Mouse (Mus musculus): ENCODE measurements around the gene Elovl5. TPM values are rescaled to one million over a fixed set of nuclear protein-coding genes. Genes with fewer than 3 reads are reported as not detected.
"Not testable (repeated sequence)": the region's sequence is repeated elsewhere in the genome, so short reads cannot be mapped to it uniquely, and the experiment has no call there.

The Elovl5 gene
- total and polyA plus RNA-seq, 3 experiments, result 11.7 to 99.9 (median 80.4) TPM

DNA sequence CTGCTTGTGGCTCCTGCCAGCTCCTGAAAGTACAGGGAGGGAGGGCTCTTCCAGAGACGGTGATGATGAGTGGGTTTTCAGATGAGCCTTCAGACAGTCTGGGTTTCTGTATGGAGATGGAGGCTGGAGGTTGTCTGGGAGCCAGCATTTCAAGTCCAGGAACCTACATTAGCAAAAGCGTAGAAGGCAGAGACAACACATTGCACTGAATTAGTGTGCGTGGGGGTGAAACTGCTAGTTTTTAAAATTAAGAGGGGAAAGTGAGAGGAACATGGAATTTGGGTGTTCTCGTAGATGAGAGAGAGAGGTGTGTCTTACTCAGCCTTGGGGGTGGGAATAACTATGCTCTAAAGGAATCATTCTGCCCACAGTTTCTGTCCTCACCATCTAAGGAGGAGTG is 74.5 kb downstream of the Elovl5 start:
- peaks cover 17% of the 10 kb centered on the region for H3K4me1 ChIP-seq (ENCODE audit: insufficient read depth, low read depth, low read length)
- TF ChIP-seq TAL1 (conservative IDR thresholded peaks at IDR 0.05; ENCODE audit: low read depth, low read length), result no peak
- no peak for TF ChIP-seq GATA2 (IDR thresholded peaks at IDR 0.05; ENCODE audit: borderline replicate concordance, low read depth, low read length)
- no peak for TF ChIP-seq GATA1 (IDR thresholded peaks at IDR 0.05; ENCODE audit: borderline replicate concordance, low read length)
- TF ChIP-seq POLR2AphosphoS5 (IDR thresholded peaks at IDR 0.05; ENCODE audit: insufficient replicate concordance, low read depth, low read length), result no peak
- no peak for TF ChIP-seq CTCF (IDR thresholded peaks at IDR 0.05; ENCODE audit: low read depth, low read length)
- peaks cover 13% of the 10 kb centered on the region for H3K36me3 ChIP-seq (replicated peaks)
- H3K9me3 ChIP-seq (replicated peaks), result no peaks in the 10 kb centered on the region
- ATAC-seq (ENCODE audit: extremely low read depth, insufficient number of reproducible peaks, low FRiP score, poor library complexity, severe bottlenecking) (no peak), DNase-seq (ENCODE audit: low spot score) (no peak)
- no peak overlapping the region for H3K4me3 ChIP-seq (ENCODE audit: low read depth, low read length)
- H3K27me3 ChIP-seq (ENCODE audit: insufficient read depth, low read length), result no peaks in the 10 kb centered on the region

DNA sequence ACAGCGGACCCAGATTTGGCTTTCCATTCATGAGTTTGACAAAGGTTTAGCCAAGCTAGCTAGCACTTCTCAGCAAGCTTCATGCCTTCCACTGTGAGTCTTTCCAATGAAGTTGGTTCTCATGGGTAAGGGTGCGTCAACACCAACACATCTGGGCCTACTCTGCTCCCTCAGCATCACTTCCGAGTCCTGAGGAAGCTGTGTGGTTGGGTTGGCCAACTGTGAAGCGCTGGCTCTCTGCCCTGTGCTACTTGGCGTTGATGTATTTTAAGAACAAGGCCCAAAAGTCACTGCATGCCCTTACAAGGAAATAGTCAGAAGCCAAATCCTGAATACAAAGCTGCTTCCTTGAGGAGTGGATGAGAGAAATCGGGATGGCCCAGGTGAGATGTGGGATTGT is 75.1 kb downstream of the Elovl5 start:
- no peaks in the 10 kb centered on the region for H3K9me3 ChIP-seq (replicated peaks)
- no peaks in the 10 kb centered on the region for H3K27me3 ChIP-seq (ENCODE audit: insufficient read depth, low read length)
- TF ChIP-seq CTCF (IDR thresholded peaks at IDR 0.05; ENCODE audit: low read depth, low read length) (no peak), TAL1 (conservative IDR thresholded peaks at IDR 0.05; ENCODE audit: low read depth, low read length) (no peak), GATA2 (IDR thresholded peaks at IDR 0.05; ENCODE audit: borderline replicate concordance, low read depth, low read length) (no peak), GATA1 (IDR thresholded peaks at IDR 0.05; ENCODE audit: borderline replicate concordance, low read length) (no peak), POLR2AphosphoS5 (IDR thresholded peaks at IDR 0.05; ENCODE audit: insufficient replicate concordance, low read depth, low read length) (no peak)
- DNase-seq (ENCODE audit: low spot score) (no peak), ATAC-seq (ENCODE audit: extremely low read depth, insufficient number of reproducible peaks, low FRiP score, poor library complexity, severe bottlenecking) (no peak)
- H3K36me3 ChIP-seq (replicated peaks), result peaks cover 8% of the 10 kb centered on the region
- H3K4me3 ChIP-seq (ENCODE audit: low read depth, low read length), result no peak overlapping the region
- H3K4me1 ChIP-seq (ENCODE audit: insufficient read depth, low read depth, low read length), result peaks cover 17% of the 10 kb centered on the region

DNA sequence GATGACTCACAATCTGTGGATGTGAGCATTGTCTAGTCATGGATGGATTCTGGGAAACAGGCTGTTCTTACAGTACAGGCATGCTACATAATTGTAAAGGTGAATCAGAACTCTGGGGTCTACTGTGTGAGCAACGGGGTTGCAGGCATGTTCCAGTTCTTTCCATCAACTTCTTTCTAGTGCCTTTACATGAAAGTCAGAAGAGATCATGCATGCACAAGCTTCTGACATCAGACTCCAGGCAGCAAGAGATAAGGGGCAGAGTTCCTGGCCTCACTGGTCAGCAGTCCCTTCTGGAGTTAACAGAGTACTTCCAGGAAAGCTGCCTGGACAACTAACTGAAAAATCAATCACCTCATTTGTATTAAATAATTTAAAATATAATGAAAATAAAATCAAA is 75.9 kb downstream of the Elovl5 start:
- peaks cover 8% of the 10 kb centered on the region for H3K36me3 ChIP-seq (replicated peaks)
- peaks cover 17% of the 10 kb centered on the region for H3K4me1 ChIP-seq (ENCODE audit: insufficient read depth, low read depth, low read length)
- no peaks in the 10 kb centered on the region for H3K9me3 ChIP-seq (replicated peaks)
- DNase-seq (ENCODE audit: low spot score) (no peak), ATAC-seq (ENCODE audit: extremely low read depth, insufficient number of reproducible peaks, low FRiP score, poor library complexity, severe bottlenecking) (no peak)
- H3K4me3 ChIP-seq (ENCODE audit: low read depth, low read length), result no peak overlapping the region
- TF ChIP-seq POLR2AphosphoS5 (IDR thresholded peaks at IDR 0.05; ENCODE audit: insufficient replicate concordance, low read depth, low read length), result no peak
- H3K27me3 ChIP-seq (ENCODE audit: insufficient read depth, low read length), result no peaks in the 10 kb centered on the region

DNA sequence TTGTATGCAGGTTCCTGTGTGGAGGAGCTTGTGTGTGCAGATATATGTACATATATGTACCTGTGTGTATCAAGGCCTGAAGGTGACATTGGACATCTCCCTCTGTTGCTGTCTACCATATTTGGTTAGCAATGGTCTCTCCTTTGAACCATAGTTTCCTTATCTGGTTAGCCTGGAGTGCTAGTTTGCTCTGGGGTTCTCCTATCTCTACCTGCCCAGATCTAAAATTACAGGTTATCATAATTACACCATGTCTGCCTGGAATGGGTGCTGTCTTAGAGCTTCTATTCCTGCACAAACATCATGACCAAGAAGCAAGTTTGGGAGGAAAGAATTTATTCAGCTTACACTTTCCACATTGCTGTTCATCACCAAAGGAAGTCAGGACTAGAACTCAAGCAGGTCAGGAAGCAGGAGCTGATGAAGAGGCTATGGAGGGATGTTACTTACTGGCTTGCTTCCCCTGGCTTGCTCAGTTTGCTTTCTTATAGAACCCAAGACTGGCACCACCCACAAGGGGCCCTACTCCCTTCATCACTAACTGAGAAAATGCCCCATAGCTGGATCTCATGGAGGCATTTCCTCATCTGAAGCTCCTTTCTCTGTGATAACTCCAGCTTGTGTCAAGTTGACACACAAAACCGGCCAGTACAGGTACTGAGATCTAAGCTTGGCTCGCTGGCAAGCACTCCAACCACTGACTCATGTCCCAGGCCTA is 76.5 kb downstream of the Elovl5 start:
- DNase-seq (ENCODE audit: low spot score); H3K9me3 ChIP-seq (replicated peaks); H3K27me3 ChIP-seq (ENCODE audit: insufficient read depth, low read length); ATAC-seq (ENCODE audit: extremely low read depth, insufficient number of reproducible peaks, low FRiP score, poor library complexity, severe bottlenecking); H3K36me3 ChIP-seq (replicated peaks); H3K4me3 ChIP-seq (ENCODE audit: low read depth, low read length): not testable (repeated sequence)
- peaks cover 17% of the 10 kb centered on the region for H3K4me1 ChIP-seq (ENCODE audit: insufficient read depth, low read depth, low read length)
- TF ChIP-seq TAL1 (conservative IDR thresholded peaks at IDR 0.05; ENCODE audit: low read depth, low read length), result peak; percentile 39

DNA sequence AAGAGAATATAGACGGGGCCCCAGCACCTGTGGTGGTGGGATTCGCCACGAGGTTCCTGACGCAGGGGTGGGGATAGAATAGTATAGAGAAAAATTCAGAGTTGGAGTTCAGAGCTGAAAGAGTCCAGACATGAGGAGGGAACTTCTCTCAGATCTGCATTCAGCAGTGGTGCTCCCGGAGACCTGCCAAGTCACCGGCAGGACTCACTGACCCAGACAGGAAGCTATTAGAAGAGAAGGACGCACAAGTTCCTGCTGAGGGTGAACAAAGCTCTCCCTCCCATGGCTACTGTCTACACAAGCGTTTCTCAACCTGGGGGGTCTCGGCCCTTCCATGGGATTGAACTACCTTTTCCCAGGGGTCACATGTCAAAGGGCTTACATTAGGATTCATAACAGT is 78.1 kb downstream of the Elovl5 start:
- peaks cover 21% of the 10 kb centered on the region for H3K4me1 ChIP-seq (ENCODE audit: insufficient read depth, low read depth, low read length)
- H3K4me3 ChIP-seq (ENCODE audit: low read depth, low read length), result no peak overlapping the region
- no peak for TF ChIP-seq GATA2 (IDR thresholded peaks at IDR 0.05; ENCODE audit: borderline replicate concordance, low read depth, low read length)
- peaks cover 5% of the 10 kb centered on the region for H3K36me3 ChIP-seq (replicated peaks)
- DNase-seq (ENCODE audit: low spot score) (no peak), ATAC-seq (ENCODE audit: extremely low read depth, insufficient number of reproducible peaks, low FRiP score, poor library complexity, severe bottlenecking) (no peak)
- H3K27me3 ChIP-seq (ENCODE audit: insufficient read depth, low read length), result no peaks in the 10 kb centered on the region
- H3K9me3 ChIP-seq (replicated peaks), result no peaks in the 10 kb centered on the region

DNA sequence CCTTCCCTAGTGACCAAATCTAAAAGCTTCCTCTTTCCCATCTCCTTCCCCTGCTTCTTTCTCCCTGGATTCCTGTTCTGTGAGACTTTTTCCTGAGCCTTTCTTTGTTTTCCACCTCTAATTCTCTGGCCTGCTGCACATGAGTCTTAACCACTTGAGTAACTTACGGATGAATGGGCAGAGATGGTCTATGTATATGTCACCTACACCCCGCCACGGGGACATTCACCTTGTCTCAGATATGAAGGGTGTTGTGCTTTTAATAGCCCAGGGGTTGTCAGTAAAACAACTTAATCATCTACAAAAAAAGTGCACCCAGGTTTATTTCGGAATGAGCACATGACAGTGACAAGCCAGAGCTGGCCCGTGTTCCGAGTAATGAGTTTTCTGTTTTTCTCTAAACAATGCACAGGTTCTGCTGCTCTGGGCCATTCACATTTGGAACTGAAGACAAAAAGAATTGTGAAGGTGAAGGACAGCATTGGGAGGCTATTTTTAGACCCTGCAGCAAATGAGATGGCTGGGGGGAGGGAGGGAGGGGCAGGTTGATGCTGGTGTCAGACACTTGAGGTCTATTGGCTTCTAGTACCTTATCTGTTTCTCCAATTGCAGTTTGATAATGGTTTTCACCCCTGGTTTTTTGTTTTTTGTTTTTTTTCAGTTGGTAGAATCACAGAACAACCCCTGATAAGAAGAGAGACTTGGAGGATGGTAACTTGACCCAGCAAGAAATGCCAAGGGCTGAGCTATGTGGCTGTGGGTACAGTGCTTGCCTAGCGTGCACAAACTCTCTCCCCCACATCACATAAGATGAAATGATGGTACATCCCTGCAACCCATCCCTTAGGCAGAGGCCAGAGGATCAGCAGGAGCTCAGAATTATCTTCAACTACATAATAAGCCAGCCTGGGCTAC is 83.7 kb downstream of the Elovl5 start:
- ATAC-seq (ENCODE audit: extremely low read depth, insufficient number of reproducible peaks, low FRiP score, poor library complexity, severe bottlenecking), result no peak
- TF ChIP-seq GATA2 (IDR thresholded peaks at IDR 0.05; ENCODE audit: borderline replicate concordance, low read depth, low read length) (no peak), GATA1 (IDR thresholded peaks at IDR 0.05; ENCODE audit: borderline replicate concordance, low read length) (no peak), CTCF (IDR thresholded peaks at IDR 0.05; ENCODE audit: low read depth, low read length) (no peak), TAL1 (conservative IDR thresholded peaks at IDR 0.05; ENCODE audit: low read depth, low read length) (no peak), POLR2AphosphoS5 (IDR thresholded peaks at IDR 0.05; ENCODE audit: insufficient replicate concordance, low read depth, low read length) (no peak)

More for the DNA sequence above, 83.7 kb downstream of the Elovl5 start:
- H3K4me1 ChIP-seq (ENCODE audit: insufficient read depth, low read depth, low read length), result peaks cover 25% of the 10 kb centered on the region
- no peak overlapping the region for H3K4me3 ChIP-seq (ENCODE audit: low read depth, low read length)
- DNase-seq (ENCODE audit: low spot score), result no peak
- H3K27me3 ChIP-seq (ENCODE audit: insufficient read depth, low read length), result peaks cover 14% of the 10 kb centered on the region; the same call in 1 of the 2 replicates
- no peaks in the 10 kb centered on the region for H3K9me3 ChIP-seq (replicated peaks)
- H3K36me3 ChIP-seq (replicated peaks), result no peaks in the 10 kb centered on the region
